Mouse (Mus musculus): ENCODE measurements at regions not wholly inside any gene's neighbourhood (a gene's known extent, or its start where the extent isn't known, plus 50 kb on each side); places are given as distances from the start of the nearest gene placed in this dataset.
A peak's percentile ranks its signal among the peaks of the same experiment; 100 is the strongest.

GRCm38 (mm10) chr2:105525111-105525610, 126.0 kb upstream of the Rcn1 start:
- DNase-seq (ENCODE audit: low spot score in 2 of 2): no peak

DNA sequence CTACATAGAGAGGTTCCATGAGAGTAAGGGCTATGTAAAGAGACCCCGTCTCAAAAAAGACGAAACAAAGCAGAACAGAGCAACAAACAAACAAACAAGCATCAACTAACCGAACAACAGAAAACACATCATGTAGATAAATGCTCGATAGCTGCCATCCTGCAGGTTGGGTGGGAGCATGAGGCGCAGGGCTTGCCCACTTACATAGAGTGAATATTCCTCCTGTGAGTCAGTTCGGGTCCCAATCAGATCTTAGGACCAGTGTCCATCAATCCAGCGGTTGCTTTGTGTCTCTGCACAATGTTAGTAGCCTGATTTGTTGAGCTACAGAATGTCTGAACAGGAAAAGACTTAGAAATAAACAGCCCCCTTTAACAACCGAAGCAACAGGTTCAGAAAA, 129.4 kb upstream of the Rcn1 start:
- DNase-seq (ENCODE audit: low spot score in 2 of 2): no peak

DNA sequence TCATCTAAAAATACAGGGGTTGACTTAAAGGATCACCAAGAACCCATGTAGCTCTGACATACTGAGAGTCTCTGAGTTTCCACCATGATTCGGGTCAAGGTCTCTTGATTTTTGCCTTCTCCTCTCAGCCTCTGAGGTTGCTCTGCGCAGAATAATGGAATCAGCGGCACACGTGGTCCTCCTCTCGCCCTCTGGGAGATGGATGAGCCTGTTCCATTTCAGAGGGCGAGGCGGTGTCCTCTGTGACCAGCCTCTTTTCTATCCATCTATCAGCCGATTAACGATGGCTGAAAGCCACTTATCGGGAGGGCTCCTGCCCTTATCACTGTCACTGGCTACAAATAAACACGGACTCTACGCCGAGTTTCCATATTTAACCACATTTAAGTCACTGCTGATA, 124.6 kb upstream of the Pax6 start:
- DNase-seq (ENCODE audit: low spot score in 2 of 2): no peak

GRCm38 (mm10) chr2:105552092-105552491, 116.6 kb upstream of the Pax6 start:
- no peak for DNase-seq (ENCODE audit: low spot score in 2 of 2)

DNA sequence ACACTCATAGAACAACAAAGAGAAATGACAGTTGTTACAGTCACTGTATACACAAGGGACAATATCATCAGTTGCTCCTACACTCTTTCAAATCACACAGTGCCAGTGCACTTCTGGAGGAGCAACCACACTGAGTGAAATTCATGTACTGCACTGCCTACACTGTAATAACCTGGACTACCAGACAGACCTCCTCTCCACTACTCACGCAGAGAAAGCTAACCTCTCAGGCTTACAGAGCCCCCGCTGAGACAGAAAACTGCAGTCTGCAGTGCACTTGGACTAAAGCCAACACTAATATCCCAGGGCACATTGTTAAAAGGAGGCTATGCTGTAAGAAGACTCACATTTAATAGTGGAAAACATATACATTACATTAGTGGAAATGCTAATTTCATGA, 81.9 kb upstream of the Pax6 start:
- no peak for DNase-seq (ENCODE audit: low spot score in 2 of 2)

- no peak for DNase-seq (ENCODE audit: low spot score in 2 of 2)
Observed at GRCm38 (mm10) chr2:105594131-105594530, 74.6 kb upstream of the Pax6 start.

GRCm38 (mm10) chr2:105604553-105605116, 64.1 kb upstream of the Pax6 start:
- DNase-seq (ENCODE audit: low spot score in 2 of 2): peak; percentile 22 to 34

DNA sequence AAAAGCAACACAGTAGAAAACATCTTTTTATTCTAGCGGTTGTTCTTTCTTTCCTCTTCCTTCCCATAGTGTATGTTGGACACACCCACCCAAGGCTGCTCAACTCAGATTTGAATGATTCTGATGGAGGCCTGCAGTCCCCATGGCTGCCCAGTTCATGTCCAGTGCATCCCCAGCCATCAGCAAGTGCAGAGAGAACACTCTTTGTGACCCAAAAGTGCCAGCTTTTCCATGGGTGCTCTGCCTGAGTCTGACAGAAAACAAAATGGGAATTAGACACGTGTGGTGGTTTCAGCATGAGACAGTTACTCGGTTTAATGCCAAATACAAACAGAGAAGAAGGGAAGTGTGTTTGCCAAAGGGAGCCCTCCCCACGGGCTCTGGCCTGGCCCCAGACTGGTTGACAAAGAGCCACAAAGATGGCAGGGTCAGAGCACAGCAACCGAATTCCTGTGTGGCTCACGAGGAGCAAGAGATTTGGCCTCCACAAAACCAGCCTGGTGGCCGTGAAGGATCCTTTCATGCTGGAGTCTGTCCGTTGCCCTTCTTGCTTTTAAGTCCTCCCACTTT, 60.6 kb upstream of the Pax6 start:
- DNase-seq (ENCODE audit: low spot score in 2 of 2): peak in 1 of 2 experiments; percentile 43

- no peak for DNase-seq (ENCODE audit: low spot score in 2 of 2)
Observed at GRCm38 (mm10) chr2:105608756-105609155, 59.9 kb upstream of the Pax6 start.

DNA sequence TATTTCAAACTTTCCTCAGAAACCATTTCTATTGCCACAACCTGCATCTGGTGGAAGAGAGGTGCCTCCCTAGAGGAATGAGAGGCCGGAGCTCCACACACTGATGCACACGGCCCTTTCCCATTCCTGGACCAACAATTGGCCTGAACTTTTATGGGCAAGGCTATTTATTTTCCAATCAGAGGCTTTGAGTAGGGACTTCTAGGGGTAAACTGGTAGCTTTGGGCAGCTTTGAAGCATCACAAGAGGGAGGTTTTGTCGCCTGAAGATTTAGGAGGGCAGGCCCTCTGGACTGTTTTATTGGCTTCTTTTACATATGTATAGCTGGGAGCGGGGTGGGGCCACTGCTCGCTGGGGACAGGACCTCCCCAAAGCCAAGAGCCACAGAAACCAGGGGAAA, 57.7 kb upstream of the Pax6 start:
- DNase-seq (ENCODE audit: low spot score in 2 of 2): no peak

DNA sequence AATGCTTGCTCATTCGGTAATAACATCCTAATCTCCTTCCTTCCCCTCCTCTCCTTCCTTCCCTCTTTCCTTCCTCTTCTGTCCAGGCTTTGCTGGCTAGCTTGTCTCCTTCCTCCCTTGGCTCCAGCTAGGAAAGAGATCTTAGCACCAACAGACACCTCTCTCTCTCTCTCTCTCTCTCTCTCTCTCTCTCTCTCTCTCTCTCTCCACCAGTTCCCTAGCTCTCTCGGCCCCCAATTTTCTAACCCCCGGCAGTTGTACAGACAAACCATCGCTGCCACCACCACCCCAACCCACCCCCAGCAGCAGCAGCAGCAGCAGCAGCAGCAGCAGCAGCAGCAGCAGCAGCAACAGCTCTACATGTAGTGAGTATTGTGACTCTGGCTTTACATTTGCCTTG, 57.0 kb upstream of the Pax6 start:
- no peak for DNase-seq (ENCODE audit: low spot score in 2 of 2)

- DNase-seq (ENCODE audit: low spot score in 2 of 2): peak in 1 of 2 experiments; percentile 20
Observed at GRCm38 (mm10) chr2:105612051-105612664, 56.5 kb upstream of the Pax6 start.

DNA sequence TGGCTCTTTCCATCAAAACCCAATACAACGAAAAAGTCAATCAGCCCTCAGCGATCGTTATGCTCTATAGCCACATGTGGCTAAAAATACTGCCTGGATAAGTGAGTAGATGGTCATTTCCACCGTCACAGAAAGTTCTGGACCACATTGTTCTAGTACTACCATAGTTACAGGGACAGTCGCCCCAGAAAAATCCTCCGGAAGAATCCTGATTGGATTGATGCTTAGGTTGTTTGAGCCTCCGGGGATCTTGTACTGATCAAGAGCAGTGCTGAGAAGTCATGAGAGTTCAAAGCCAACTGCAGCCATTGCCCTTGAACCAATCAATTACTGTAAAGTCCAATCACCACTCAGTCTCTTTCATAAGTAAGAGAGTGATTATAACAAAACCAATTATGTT, 56.0 kb upstream of the Pax6 start:
- DNase-seq (ENCODE audit: low spot score in 2 of 2): no peak

DNA sequence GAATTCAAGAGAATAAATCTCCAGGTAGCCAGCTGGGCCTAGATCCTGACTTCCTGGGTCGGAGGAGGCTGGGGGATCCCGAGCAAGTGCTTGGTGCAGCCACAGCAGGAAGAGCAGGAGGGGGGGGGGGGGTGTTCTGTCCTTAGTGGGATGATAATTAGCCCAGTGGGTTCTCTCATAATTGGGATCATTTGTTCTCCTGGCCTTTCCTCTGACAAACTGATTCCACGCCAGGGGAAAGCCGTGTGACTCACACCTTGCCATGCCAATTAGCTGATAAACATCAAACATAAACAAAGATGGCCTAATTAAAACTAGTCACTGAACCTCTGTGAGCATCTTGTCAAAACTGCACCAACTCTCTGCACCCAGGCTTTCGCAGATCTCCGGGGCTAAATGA, 55.5 kb upstream of the Pax6 start:
- DNase-seq (ENCODE audit: low spot score in 2 of 2): no peak

- DNase-seq (ENCODE audit: low spot score in 2 of 2): peak; percentile 52 to 71
Observed at GRCm38 (mm10) chr2:105615891-105616733, 52.6 kb upstream of the Pax6 start.

All from layer of hippocampus, postnatal 10 days (tissue).